Mouse (Mus musculus) thymus, postnatal 10 days (tissue): ENCODE results near the gene Prss48.

Experiments used
- DNase-seq, 2 experiments: peaks; one replicate each; pipeline ENCODE4 v3.0.0; 2021; ENCODE audit warnings: low spot score in 2 of 2

The Prss48 gene

DNA sequence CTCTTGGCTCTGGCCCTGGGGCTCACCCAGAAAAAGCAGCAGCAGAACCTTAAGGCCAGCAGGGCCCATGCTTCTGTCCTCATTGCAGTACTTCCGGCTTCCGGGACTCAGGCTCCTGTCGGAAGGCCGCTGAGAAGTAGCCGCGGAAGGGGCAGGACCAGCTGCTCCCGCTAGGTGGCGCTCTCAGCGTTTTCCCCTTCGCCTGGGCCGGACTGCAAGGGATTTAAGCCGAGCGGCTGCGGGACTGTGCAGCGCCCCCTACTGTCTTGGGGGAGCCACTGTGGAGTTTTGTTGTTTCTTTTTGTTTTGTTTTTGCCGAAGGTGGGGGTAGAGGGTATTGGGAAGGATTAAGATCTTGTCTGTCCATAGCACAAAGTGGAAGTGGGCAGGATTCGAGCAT lies at the start of gene Prss48:
Gene Prss48 (minus strand): TSS at position 69 of the 400 bp plus-strand sequence.
- peak; percentile 3 to 6 for DNase-seq

DNA sequence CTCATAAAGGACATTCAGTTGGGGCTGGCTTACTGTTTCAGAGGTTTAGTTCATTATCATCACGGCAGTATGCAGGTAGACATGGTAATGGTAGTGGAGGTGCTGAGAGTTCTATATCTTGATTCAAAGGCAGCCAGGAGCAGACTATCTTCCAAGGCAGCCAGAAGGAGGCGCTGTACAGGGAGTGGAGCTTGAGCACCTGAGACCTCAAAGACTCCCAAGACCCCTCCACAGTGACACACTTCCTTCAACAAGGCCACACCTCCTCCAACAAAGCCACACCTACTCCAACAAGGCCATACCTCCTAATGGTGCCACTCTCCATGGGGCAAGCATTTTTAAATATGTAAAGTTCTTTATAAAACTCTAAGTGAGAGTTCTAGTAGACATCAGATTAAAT lies 46.8 kb upstream of the Prss48 start:
- no peak for DNase-seq

DNA sequence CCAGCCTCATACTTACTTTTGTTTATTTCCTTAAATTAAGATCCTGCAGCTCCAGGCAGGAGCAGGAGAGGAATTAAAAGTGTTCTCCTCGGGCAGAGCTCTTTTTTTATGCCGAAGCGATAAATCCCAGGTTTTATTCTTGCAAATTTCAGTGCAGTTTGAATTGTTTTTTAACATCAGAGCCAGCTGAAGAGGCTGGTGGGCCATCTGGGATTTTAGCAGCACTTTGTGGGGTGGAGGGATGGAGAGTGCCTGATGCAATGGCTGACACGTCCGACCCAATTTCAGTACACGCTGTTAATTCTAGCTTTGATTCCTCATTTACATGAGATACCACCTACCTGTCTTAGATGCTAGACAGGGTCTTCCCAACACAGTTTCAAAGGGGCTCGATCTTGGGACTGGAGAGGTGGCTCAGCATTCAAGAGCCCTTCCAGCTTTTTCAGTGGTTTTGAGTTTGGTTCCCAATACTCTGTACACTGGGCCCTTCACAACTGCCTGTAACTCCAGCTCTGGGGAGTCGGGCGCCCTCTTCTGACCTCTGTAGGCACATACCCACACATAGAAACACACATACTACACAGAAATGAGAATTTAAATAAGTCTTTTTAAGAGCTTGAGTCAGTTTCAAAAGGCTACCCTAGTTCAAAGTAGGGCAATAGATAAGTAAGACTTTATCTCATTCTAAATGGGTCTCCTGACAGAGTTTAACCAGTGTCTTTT lies 45.6 kb upstream of the Prss48 start:
- no peak for DNase-seq

DNA sequence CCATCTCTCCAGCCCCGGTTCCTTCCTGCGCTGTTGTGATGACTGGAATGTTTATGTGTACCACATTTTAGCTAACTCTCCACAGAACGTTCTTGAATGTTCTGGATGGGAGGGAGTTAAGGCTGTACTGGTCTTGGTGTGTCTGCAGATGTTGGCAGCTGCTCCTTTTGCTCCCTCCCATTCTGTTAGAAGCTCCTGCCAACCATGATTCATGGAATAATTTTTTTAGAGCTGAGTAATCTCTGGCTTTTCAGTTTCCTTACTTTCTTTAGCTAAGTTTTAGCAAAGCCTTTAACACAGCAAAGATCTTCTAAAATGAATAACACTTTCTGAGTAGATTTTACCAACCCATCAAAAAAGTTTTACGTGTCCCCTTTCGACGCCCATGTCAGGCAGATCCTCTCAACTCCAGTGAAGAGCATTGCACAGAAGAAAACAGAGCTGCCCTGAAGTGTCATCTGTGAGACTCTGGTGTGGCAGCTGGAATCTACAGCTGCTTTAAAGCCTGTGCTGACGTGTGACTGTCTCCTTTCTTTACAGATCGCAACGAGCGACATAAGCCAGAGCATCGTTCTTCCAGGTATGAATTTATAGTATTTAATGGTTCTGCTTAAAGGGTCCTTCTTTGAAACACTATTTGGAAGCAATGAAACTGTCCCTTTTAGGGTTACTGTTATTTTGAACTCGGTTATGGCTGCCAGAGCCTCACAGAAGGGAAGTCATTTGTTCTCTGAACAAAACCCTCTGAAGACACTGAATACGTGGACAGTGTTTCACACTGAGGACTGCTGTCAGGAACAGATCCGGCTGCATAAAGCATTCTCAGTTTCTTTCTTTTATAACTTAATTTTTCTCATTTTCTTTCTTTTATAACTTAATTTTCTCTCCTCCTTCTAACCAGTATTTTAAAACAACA lies 38.3 kb upstream of the Prss48 start:
- DNase-seq: no peak

DNA sequence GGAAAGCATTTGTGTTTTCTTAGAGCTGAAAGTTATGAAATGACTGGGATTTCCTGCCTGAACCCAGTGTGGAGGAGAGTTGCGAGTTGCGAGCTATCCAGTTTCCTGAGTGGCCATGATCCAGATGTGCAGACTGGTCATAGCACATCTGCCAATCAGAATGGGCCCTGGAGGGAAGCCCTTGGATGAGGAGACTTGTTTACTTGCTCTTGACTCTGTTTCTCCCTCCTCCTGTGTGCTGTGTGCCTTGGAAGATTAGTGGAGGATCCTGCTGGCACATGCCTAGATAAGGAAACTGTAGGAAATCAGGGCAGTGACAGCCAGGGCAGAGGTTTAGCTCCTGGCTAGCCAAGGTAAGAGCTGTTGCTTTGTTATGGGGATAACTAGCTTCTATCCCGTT lies 36.4 kb upstream of the Prss48 start:
- no peak for DNase-seq

DNA sequence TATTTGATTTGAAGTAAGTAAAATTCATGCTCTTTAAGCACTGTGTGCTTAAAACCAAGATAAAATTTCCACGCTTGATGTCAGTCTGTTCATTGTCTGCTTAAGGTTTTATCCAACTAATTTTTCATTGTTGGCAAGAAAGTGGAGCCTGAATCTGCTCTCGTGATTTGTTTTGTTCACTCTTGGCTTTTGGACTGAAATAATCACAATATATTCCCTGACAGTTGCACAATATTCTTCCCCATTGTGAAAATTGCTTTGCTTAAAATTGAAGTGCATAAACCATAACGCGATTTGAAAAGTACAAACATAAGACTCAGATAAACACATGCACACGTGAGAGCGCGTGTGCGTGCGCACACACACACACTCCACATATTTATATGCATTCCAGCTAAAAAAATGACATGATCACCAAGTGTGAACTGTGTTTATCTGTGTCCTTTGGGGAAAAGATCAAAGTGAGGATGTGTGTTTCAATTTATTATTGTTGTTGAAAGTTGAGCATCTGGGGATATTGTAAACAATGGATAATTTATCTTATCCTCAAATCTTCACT lies 35.7 kb upstream of the Prss48 start:
- DNase-seq: no peak

DNA sequence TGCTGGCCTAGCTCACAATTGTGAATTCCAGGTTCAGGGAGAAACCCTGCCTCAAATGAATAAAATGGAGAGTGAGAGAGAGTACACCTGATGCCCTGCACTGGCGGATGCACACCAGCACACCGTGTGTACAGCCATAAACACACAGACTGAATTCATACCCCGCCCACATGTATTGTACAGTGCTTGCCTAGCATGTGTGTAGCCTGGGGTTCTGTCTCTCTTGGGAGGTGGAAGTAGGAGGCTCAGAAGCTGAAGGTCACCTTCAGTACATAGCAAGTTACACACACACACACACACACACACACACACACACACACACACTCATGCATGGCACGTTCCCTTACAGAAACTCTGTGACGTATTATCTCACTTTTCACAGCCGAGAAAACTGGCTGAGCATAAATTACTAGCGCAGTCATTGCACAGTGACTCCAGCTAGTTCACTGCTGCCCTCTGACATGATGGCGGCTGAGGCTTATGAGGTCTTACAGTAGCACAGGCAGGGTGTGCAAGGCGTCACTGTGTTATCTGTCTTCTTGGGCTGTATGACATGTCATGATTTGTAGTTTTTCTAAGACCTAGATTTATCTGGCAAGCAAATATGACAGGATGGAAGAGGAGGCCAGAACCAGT lies 31.3 kb upstream of the Prss48 start:
- DNase-seq: no peak

DNA sequence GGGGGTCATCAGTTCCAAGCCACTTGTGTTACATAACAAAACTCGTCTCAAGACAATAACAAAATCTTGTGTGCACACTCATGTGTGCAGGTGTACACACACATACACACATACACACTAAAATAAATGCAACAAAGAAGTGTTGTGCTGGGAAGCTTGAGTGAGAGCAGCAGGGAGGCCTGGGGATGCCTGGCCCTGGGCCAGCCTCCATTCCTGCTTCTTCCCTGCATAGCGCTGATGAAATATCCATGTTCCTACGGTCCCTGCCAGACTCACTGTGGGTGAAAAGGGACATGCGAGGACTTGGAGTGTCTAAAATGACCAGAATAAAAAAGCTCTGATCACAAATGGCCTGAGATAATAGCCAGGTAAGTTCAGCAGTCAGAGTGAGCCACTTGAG lies 28.3 kb upstream of the Prss48 start:
- DNase-seq: no peak

DNA sequence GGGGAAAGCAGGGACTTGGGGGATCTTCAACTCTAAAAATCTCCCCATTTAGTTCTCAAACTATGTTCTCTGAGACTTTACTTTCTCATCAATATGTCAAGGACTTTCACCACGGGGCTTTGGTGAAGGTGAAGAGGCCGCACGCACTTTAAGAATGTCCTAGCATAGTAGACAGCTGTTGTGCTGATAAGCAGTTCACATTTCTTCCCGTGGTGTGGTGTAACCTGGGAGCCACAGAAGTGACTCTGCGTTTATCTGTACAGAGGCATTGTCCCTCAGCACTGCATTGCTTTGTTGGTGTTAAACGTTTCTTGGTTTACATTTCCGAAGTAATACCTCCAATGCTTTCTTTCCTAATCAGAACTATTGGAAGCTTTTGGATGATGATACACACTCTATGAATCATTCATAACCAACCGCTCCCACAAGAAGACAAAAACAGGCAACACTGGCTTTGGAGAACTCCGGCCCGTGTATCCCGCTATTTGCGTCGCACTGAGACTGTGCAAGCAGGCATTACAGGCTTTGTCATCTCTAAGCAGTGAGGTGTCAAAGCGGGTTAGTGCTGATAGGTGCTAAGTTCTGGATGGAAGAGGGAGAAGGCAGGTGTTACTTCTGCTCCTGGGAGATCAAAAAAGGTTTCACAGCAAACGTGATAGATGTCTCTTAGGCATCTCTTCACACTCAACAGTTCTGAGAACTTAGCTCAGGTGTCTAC lies 26.5 kb upstream of the Prss48 start:
- no peak for DNase-seq

DNA sequence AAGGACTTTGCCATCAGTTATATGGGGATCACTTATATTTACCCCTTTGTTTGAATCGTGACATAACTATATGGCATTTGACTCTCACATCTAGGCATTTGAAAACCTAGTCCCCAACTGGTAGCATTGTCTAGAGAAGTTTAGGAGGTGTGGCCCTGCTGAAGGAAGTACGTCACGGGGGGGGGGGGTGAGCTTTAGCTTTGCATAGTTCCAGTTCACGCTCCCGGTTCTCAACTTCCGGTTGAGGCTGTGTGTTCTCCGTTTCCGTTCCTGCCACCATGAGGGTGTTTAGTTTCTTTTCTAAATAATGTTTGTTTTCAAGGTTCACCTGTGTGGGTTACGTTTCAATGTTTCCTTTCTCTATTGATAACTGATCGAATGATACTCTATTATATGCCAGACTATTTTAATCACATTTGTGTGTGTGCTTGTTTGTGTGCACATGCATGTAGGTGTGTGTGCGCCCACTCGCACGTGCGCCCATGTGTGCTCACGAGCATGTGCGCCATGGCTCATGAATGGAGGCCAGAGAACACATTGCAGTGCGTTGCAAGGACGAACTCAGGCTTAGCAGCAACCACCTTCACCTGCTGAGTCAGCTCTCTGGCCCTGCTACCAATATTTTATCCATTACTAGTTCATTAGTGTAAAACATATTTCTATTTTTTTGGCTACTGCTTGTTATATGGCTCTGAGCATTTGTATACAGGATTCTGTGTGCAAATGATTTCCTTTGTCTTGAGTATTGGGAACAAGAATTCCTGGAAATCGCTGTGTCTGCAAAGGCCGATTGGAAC lies 23.2 kb upstream of the Prss48 start:
- no peak for DNase-seq

DNA sequence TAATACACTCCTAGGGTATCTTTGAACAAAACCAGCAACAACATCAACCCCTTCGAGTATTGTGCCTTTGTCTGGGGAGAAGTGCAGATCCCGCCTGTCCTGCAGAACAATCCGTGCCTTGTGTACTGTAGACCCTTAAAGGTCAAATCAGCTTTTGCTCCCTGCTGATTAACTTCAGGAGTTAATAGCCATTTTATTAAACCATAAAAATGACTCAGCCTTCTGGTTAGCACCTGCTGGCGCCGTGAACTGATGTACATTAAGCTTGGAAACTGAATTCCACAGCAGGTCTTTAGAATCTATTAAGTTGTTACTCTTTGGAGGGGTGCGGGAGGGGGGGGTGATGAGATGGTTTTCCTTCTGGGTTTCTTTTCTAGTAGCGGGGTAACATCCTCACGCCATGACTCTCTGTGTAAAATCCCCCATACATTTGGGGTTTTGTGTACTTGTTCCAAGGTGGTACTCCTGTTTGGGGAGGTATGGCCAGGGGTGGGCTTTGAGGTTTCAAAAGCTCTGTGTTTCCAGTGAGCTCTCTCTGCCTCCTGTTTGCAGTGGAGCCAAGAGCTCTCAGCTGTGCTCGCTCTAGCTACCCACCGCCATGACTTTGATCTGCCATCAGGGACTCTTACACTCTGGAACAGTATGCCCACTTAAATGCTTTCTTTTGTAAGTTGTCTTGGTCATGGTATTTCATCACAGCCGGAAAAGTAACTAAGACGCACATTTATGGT lies 21.9 kb upstream of the Prss48 start:
- DNase-seq: no peak

DNA sequence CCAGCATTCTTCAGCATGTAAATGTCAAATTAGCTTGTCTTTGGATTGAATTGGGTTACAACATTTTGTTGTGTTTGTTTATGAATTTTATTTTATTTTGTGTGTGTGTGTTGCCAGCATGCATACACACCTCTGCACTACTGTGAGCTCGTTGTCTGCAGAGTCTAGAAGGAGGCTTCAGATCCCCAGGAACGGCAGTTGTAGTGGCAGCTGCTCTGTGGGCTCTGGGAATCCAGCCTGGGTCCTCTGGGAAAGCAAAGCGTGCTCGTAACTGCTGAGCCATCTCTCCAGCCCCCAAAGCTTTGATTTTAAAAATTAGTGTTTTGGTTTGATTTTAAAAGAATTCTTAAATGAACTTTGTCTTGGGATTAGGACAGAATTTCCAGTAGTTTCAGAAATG lies 19.4 kb upstream of the Prss48 start:
- DNase-seq: no peak

DNA sequence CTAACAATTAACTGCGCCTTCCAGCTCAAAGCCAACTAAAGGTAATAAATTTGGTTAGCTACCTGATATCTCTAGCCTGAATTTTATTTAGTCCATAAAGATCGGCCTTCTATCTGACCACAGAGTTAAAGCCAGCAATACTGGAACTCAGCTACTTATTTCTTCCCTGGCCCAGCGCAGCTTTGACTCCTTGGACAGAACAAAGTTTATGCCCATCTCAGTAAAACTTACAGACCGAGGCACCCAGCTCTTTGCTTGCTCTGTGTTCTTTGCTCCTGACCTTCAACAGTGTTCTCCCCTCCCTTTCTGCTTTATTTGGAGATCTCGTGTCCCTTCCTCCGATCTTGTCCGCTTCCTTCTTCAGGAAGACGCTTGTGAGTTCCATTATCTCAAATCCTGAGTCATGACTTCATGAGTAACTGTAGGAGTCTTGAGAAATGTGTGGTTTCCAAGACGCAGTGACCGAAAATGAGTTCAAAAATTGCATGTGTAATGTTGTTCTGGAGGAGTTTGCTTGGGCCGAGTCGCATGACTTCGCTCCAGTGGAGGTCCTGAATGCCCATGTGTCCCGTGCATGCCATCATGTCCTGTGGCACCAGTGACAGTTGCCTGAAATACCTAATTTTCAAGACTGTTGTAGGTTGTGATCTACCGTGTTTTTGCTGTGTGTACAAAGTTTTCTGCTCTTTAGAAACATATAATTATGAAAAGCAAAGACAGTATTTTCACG lies 18.8 kb upstream of the Prss48 start:
- DNase-seq: no peak

DNA sequence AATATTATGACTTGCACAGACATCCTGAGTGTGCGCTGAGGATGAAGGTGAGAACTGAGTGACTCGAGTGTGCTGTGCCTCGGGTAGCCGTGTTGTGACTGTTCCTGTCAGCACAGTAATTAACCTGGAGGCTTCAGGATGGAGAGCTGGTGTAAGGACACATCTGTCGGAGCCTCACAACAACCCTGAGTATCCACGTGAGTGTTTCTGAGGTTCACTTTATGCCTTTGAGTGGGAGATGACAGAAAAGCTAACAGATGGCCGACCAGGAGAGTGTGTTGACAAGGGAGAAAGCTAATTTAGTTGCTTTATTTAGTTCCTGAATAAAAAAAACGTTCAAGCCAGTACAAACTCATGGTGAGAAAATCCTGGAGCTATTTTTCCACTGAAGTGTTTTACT lies 15.2 kb upstream of the Prss48 start:
- DNase-seq: no peak

DNA sequence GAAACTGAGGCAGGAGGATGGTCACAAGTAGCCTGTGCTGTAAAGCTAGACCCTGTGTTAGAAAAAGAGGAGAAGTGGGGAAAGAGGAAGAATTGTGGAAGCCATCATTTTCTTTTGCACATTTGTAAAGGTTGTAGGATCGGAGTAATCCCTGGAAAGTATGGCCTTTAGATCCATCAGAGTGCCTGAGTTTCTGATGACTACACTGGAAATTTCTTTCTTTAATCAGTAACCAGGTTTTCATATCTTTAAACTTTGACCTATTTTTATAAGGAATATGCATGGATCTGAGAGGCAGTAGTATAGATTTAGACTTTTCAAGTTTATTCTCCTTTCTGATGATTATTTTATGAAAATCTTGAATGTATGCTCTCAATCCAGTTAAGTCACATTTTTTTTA lies 14.7 kb upstream of the Prss48 start:
- DNase-seq: no peak

DNA sequence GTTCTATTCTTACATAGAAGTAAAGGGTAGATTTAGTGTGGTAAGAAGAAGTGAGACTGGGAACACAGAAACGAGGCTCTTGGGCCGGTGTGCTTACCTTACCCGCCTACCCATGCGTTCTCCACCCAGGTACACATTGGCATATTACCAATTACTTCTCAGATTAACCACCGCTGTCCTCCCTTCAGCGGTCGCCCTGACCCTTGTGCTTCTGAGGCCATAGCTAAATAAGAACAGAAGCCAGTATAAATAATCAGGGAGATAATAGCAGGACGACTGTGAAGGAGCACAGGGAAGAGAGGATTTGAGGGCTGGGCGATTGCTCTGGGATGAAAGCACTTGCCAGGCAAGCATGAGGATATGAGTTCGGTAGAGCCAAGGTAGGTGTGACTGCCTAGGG lies 11.5 kb upstream of the Prss48 start:
- DNase-seq: no peak

DNA sequence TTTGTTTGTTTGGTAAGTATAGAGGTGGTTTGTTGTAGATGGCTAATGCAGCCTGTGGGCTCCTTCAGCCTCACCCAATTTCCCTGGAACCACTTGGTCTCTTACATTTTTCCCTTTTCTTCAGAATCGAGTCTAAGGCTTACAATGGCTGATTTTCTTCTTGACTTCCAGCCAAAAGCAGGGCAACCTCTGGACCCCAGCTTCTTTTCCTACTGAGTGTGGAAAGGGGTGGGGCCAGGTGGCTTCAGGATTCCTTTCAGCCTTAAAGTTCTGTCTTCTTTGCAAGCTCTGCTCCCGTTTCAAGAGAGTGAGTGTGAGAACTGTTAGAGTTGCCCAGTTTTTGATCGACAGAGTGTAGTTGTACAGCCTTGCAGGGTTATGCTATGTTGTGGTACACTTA lies 9.5 kb upstream of the Prss48 start:
- no peak for DNase-seq

DNA sequence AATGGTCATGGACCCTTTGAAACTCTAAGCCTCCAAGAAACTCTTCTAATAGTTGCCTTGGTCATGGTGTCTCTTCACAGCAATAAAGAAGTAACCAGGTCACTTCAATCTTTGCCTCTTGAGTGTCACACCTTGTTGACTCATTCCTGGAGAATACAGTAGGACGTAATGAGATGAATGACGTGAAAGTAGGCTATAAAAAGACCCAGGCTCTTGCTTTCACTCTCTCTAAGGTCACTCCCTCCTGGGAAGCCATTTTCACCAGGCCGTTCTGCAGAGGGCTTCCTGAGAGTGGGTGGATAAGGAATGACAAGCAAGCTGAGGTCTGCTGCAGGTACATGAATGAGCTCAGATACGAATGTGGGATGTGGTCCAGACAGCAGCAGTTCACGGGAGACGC lies 9.1 kb upstream of the Prss48 start:
- no peak for DNase-seq

DNA sequence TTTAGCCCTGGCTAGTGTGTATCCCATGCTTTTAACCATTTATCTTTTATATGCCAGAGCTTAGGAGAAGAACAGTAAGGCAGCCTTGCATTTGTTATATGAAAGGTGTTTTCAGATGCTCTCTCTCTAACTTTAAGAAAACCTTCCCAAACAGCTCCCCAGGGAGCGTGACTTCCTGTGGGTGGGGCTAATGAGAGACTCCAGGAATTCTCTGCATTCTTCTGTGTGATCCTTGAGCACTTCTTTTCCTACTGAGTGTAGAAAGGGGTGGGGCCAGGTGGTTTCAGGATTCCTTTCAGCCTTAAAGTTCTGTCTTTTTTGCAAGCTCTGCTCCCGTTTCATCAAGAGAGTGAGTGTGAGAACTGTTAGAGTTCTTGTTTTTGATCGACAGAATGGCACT lies 8.3 kb upstream of the Prss48 start:
- no peak for DNase-seq

DNA sequence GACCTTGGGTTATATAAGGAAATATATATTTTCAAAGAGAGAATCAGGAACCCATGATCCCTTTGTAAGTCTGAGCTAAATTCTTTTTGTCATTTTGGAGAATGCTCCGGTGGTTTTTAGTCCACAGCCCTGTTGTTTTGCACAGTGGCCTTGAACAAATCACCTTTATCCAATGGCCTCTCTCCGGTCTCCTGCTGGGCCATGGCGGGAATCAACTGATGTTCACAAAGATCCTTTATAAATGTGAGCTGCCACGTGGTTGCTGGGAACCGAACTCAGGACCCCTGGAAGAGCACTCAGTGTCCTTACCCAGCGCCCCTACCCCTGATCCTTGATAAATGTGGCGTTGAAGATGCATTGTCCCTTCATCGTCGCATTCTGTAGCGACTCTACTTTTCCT lies 2.5 kb upstream of the Prss48 start:
- DNase-seq: no peak
